Mouse (Mus musculus) cerebellum, adult 11-12 months (tissue): ENCODE measurements around the gene Slc25a53.
"Not testable (repeated sequence)": the region's sequence is repeated elsewhere in the genome, so short reads cannot be mapped to it uniquely, and the experiment has no call there.

ENCODE experiments used
- DNase-seq: peaks from one replicate; pipeline ENCODE4 v3.0.0; 2022

Slc25a53 gene

GRCm38 (mm10) chrX:137038000-137038483 lies at the start of gene Slc25a53:
Gene Slc25a53, minus strand, starts transcription at chrX:137038302.
- peak; percentile 82 for DNase-seq

- no peak for DNase-seq
Observed at GRCm38 (mm10) chrX:137063202-137063601, 25.1 kb upstream of the Slc25a53 start.

- peak; percentile 86 for DNase-seq
Observed at GRCm38 (mm10) chrX:137049425-137050225, 11.5 kb upstream of the Slc25a53 start, which contains the start of gene Fam199x. Gene Fam199x, plus strand, starts transcription at chrX:137049594.

GRCm38 (mm10) chrX:137049060-137049424 lies 10.9 kb upstream of the Slc25a53 start:
- no peak for DNase-seq

- no peak for DNase-seq
Observed at GRCm38 (mm10) chrX:137038502-137038901, 400 bp upstream of the Slc25a53 start.

- DNase-seq = no peak
Observed at GRCm38 (mm10) chrX:137037470-137037999, 567 bp downstream of the Slc25a53 start.

GRCm38 (mm10) chrX:137034322-137034721 lies 3.8 kb downstream of the Slc25a53 start:
- DNase-seq = no peak

GRCm38 (mm10) chrX:137031726-137032125 lies 6.4 kb downstream of the Slc25a53 start:
- DNase-seq = no peak

GRCm38 (mm10) chrX:137030916-137031315 lies 7.2 kb downstream of the Slc25a53 start:
- no peak for DNase-seq

- peak; percentile 16 for DNase-seq
Observed at GRCm38 (mm10) chrX:137019310-137019709, 18.8 kb downstream of the Slc25a53 start.

- DNase-seq = no peak
Observed at GRCm38 (mm10) chrX:137017668-137018067, 20.4 kb downstream of the Slc25a53 start.

GRCm38 (mm10) chrX:137015099-137015709 lies 22.9 kb downstream of the Slc25a53 start:
- DNase-seq = peak; percentile 45

- DNase-seq = no peak
Observed at GRCm38 (mm10) chrX:136996256-136996655, 41.8 kb downstream of the Slc25a53 start.

GRCm38 (mm10) chrX:136993641-136994040 lies 44.5 kb downstream of the Slc25a53 start:
- DNase-seq = peak; percentile 54

GRCm38 (mm10) chrX:136992978-136993547 lies 45.0 kb downstream of the Slc25a53 start, which contains the start of gene Zcchc18:
Gene Zcchc18, plus strand, starts transcription at chrX:136993155.
- DNase-seq = peak; percentile 90

GRCm38 (mm10) chrX:136992191-136992965 lies 45.7 kb downstream of the Slc25a53 start:
- peak; percentile 42 for DNase-seq

- DNase-seq = no peak
Observed at GRCm38 (mm10) chrX:136991274-136991673, 46.8 kb downstream of the Slc25a53 start.

- DNase-seq = no peak
Observed at GRCm38 (mm10) chrX:136986039-136986438, 52.1 kb downstream of the Slc25a53 start.

- no peak for DNase-seq
Observed at GRCm38 (mm10) chrX:136978616-136979015, 59.5 kb downstream of the Slc25a53 start.

GRCm38 (mm10) chrX:136976424-136977084 lies 61.5 kb downstream of the Slc25a53 start, which contains the start of the genes Tmsb15l and Tmsb15b1:
Gene Tmsb15l, minus strand, starts transcription at chrX:136976869.
Gene Tmsb15b1, minus strand, starts transcription at chrX:136976874.
- DNase-seq = peak; percentile 90

- DNase-seq = not testable (repeated sequence)
Observed at GRCm38 (mm10) chrX:136975397-136975796, 62.7 kb downstream of the Slc25a53 start, which contains the start of gene Tmsb15b2. Gene Tmsb15b2, minus strand, starts transcription at chrX:136975497.

- no peak for DNase-seq
Observed at GRCm38 (mm10) chrX:136959688-136960087, 78.4 kb downstream of the Slc25a53 start.
